Mouse (Mus musculus) MEL (cell line): ENCODE data around the gene Asb16. TPM values are rescaled to one million over a fixed set of nuclear protein-coding genes. Genes with fewer than 3 reads are reported as not detected.

Experiments used
- DNase-seq: peaks from one replicate; pipeline ENCODE4 v3.0.0; 2011; ENCODE audit warnings: low read depth, low spot score
- H3K27ac ChIP-seq: 2 replicates; pipeline ENCODE4 v1.5.1; 2012; ENCODE audit warnings: low read depth, mild to moderate bottlenecking, control low read depth, low read length, moderate library complexity; ENCODE audit not compliant: control insufficient read depth
- H3K27me3 ChIP-seq, 2 experiments: fragments of 150-350 bp in 1 of 2; sonication (generic) in 1 of 2; 2 replicates each; pipeline ENCODE4 v1.6.1; 2012; ENCODE audit warnings: low read length in 2 of 2, mild to moderate bottlenecking in 2 of 2, improper control_type of control experiment in 1 of 2, moderate library complexity in 1 of 2; ENCODE audit not compliant: insufficient read depth in 2 of 2, control insufficient read depth in 1 of 2
- H3K36me3 ChIP-seq, 2 experiments: 2 replicates each; pipeline ENCODE4 v1.6.1; 2012 to 2014; ENCODE audit warnings: low read length in 2 of 2, improper control_type of control experiment in 1 of 2, inconsistent platforms in 1 of 2, mild to moderate bottlenecking in 1 of 2; ENCODE audit not compliant: insufficient read depth in 2 of 2, control insufficient read depth in 1 of 2
- H3K4me1 ChIP-seq, 2 experiments: fragments of 150-350 bp in 1 of 2; sonication (generic) in 1 of 2; 2 replicates each; pipeline ENCODE4 v1.6.1; 2012; ENCODE audit warnings: low read length in 2 of 2, improper control_type of control experiment in 1 of 2, mild to moderate bottlenecking in 1 of 2; ENCODE audit not compliant: insufficient read depth in 2 of 2, control insufficient read depth in 1 of 2
- H3K4me3 ChIP-seq, 2 experiments: fragments of 150-350 bp in 1 of 2; sonication (generic) in 1 of 2; 2 replicates each; pipeline ENCODE4 v1.5.1; 2012; ENCODE audit warnings: low read depth in 2 of 2, low read length in 2 of 2, mild to moderate bottlenecking in 2 of 2, moderate library complexity in 2 of 2, control low read depth in 1 of 2, improper control_type of control experiment in 1 of 2; ENCODE audit not compliant: control insufficient read depth in 1 of 2, insufficient read depth in 1 of 2
- H3K79me2 ChIP-seq: 2 replicates; pipeline ENCODE4 v1.6.1; 2012; ENCODE audit warnings: mild to moderate bottlenecking, low read length, moderate library complexity; ENCODE audit not compliant: control insufficient read depth, poor library complexity, insufficient read depth
- H3K9ac ChIP-seq: 2 replicates; pipeline ENCODE4 v1.6.1; 2012; ENCODE audit warnings: low read depth, mild to moderate bottlenecking, control low read depth, low read length, moderate library complexity; ENCODE audit not compliant: control insufficient read depth, poor library complexity, severe bottlenecking
- H3K9me3 ChIP-seq: fragments of 150-350 bp; sonication (generic); replicated peaks from 2 replicates; pipeline ENCODE4 v1.6.1; 2012; ENCODE audit warnings: mild to moderate bottlenecking, low read length, improper control_type of control experiment, moderate library complexity; ENCODE audit not compliant: insufficient read depth
- CHD1 ChIP-seq: IDR thresholded peaks from 2 replicates; pipeline ENCODE4 v1.6.1; 2012; ENCODE audit warnings: low read depth, mild to moderate bottlenecking, inconsistent platforms, low read length, improper control_type of control experiment
- CTCF ChIP-seq, 3 experiments: IDR thresholded peaks in 2 of 3; conservative IDR thresholded peaks in 1 of 3; 2 replicates each; pipeline ENCODE4 v1.5.1; 2011 to 2012; ENCODE audit warnings: low read length in 3 of 3, low read depth in 2 of 3, mild to moderate bottlenecking in 2 of 3, improper control_type of control experiment in 1 of 3, inconsistent platforms in 1 of 3, mixed read lengths in 1 of 3, moderate library complexity in 1 of 3; ENCODE audit not compliant: control insufficient read depth in 1 of 3, insufficient read depth in 1 of 3, poor library complexity in 1 of 3, severe bottlenecking in 1 of 3
- E2F4 ChIP-seq: IDR thresholded peaks from 2 replicates; pipeline ENCODE4 v1.6.1; 2011; ENCODE audit warnings: low read depth, low read length, improper control_type of control experiment, borderline replicate concordance
- EP300 ChIP-seq, 2 experiments: IDR thresholded peaks; 2 replicates each; pipeline ENCODE4 v1.6.1; 2011; ENCODE audit warnings: improper control_type of control experiment in 2 of 2, low read length in 2 of 2, low read depth in 1 of 2, mild to moderate bottlenecking in 1 of 2
- ETS1 ChIP-seq: IDR thresholded peaks from 2 replicates; pipeline ENCODE4 v1.6.1; 2012; ENCODE audit warnings: low read depth, mild to moderate bottlenecking, inconsistent platforms, low read length, improper control_type of control experiment, moderate library complexity
- GABPA ChIP-seq: IDR thresholded peaks from 2 replicates; pipeline ENCODE4 v1.6.1; 2012; ENCODE audit warnings: low read depth, mild to moderate bottlenecking, inconsistent platforms, low read length, improper control_type of control experiment, moderate library complexity
- GATA1 ChIP-seq: IDR thresholded peaks from 2 replicates; pipeline ENCODE4 v1.6.1; 2011; ENCODE audit warnings: low read depth, low read length, improper control_type of control experiment
- HCFC1 ChIP-seq: IDR thresholded peaks from 2 replicates; pipeline ENCODE4 v1.6.1; 2012; ENCODE audit warnings: low read depth, mild to moderate bottlenecking, inconsistent platforms, low read length, improper control_type of control experiment, moderate library complexity
- JUND ChIP-seq: IDR thresholded peaks from 2 replicates; pipeline ENCODE4 v1.6.1; 2011; ENCODE audit warnings: low read depth, mild to moderate bottlenecking, improper control_type of control experiment, low read length
- MAFK ChIP-seq: IDR thresholded peaks from 2 replicates; pipeline ENCODE4 v1.6.1; 2011; ENCODE audit warnings: low read depth, mild to moderate bottlenecking, low read length, improper control_type of control experiment, borderline replicate concordance
- MAX ChIP-seq: IDR thresholded peaks from 2 replicates; pipeline ENCODE4 v1.6.1; 2011; ENCODE audit warnings: low read length, improper control_type of control experiment
- MAZ ChIP-seq: IDR thresholded peaks from 2 replicates; pipeline ENCODE4 v1.6.1; 2012; ENCODE audit warnings: low read depth, mild to moderate bottlenecking, inconsistent platforms, low read length, improper control_type of control experiment
- MEF2A ChIP-seq: IDR thresholded peaks from 2 replicates; pipeline ENCODE4 v1.6.1; 2014; ENCODE audit warnings: low read depth, mild to moderate bottlenecking, inconsistent platforms, low read length, improper control_type of control experiment; ENCODE audit not compliant: poor library complexity, insufficient replicate concordance, severe bottlenecking; ENCODE audit errors: extremely low read depth
- MXI1 ChIP-seq: IDR thresholded peaks from 2 replicates; pipeline ENCODE4 v1.6.1; 2011; ENCODE audit warnings: mild to moderate bottlenecking, low read depth, low read length, improper control_type of control experiment
- NRF1 ChIP-seq: IDR thresholded peaks from 2 replicates; pipeline ENCODE4 v1.6.1; 2014; ENCODE audit warnings: low read depth, mild to moderate bottlenecking, inconsistent platforms, low read length, improper control_type of control experiment, moderate library complexity; ENCODE audit not compliant: poor library complexity, insufficient read depth, severe bottlenecking
- POLR2A ChIP-seq, 2 experiments: IDR thresholded peaks; 2 replicates each; pipeline ENCODE4 v1.6.1; 2011 to 2012; ENCODE audit warnings: low read length in 2 of 2, mild to moderate bottlenecking in 2 of 2, control low read depth in 1 of 2, improper control_type of control experiment in 1 of 2, low read depth in 1 of 2, moderate library complexity in 1 of 2; ENCODE audit not compliant: control insufficient read depth in 1 of 2, insufficient read depth in 1 of 2, poor library complexity in 1 of 2
- POLR2AphosphoS2 ChIP-seq: IDR thresholded peaks from 2 replicates; pipeline ENCODE4 v1.6.1; 2011; ENCODE audit warnings: low read length, improper control_type of control experiment
- POLR2AphosphoS5 ChIP-seq: IDR thresholded peaks from 2 replicates; pipeline ENCODE4 v1.6.1; 2012; ENCODE audit warnings: low read depth, borderline replicate concordance, mild to moderate bottlenecking, inconsistent platforms, low read length, moderate library complexity, mixed read lengths
- RCOR1 ChIP-seq: IDR thresholded peaks from 2 replicates; pipeline ENCODE4 v1.6.1; 2012; ENCODE audit warnings: low read depth, mild to moderate bottlenecking, inconsistent platforms, low read length, improper control_type of control experiment
- SIN3A ChIP-seq: IDR thresholded peaks from 2 replicates; pipeline ENCODE4 v1.6.1; 2012; ENCODE audit warnings: low read length, improper control_type of control experiment, inconsistent platforms
- SMC3 ChIP-seq: IDR thresholded peaks from 2 replicates; pipeline ENCODE4 v1.6.1; 2011; ENCODE audit warnings: low read depth, low read length, improper control_type of control experiment
- TCF12 ChIP-seq: IDR thresholded peaks from 2 replicates; pipeline ENCODE4 v1.6.1; 2014; ENCODE audit warnings: low read depth, mild to moderate bottlenecking, inconsistent platforms, low read length, improper control_type of control experiment, moderate library complexity
- UBTF ChIP-seq: IDR thresholded peaks from 2 replicates; pipeline ENCODE4 v1.6.1; 2012; ENCODE audit warnings: low read depth, mild to moderate bottlenecking, inconsistent platforms, low read length, improper control_type of control experiment, moderate library complexity, borderline replicate concordance; ENCODE audit not compliant: insufficient read depth
- USF1 ChIP-seq: IDR thresholded peaks from 2 replicates; pipeline ENCODE4 v1.6.1; 2014; ENCODE audit warnings: low read depth, mild to moderate bottlenecking, inconsistent platforms, low read length, improper control_type of control experiment, moderate library complexity
- USF2 ChIP-seq, 2 experiments: IDR thresholded peaks; 2 replicates each; pipeline ENCODE4 v1.6.1; 2011 to 2012; ENCODE audit warnings: improper control_type of control experiment in 2 of 2, low read length in 2 of 2, borderline replicate concordance in 1 of 2, inconsistent platforms in 1 of 2, low read depth in 1 of 2, mild to moderate bottlenecking in 1 of 2; ENCODE audit not compliant: insufficient read depth in 1 of 2
- ZC3H11A ChIP-seq: IDR thresholded peaks from 2 replicates; pipeline ENCODE4 v1.6.1; 2012; ENCODE audit warnings: low read depth, mild to moderate bottlenecking, inconsistent platforms, low read length, improper control_type of control experiment
- ZKSCAN1 ChIP-seq: IDR thresholded peaks from 2 replicates; pipeline ENCODE4 v1.6.1; 2012; ENCODE audit warnings: low read depth, mild to moderate bottlenecking, inconsistent platforms, low read length, improper control_type of control experiment, moderate library complexity
- ZNF384 ChIP-seq: IDR thresholded peaks from 2 replicates; pipeline ENCODE4 v1.6.1; 2012; ENCODE audit warnings: low read depth, mild to moderate bottlenecking, inconsistent platforms, low read length, improper control_type of control experiment
- polyA plus RNA-seq, 2 experiments: library from polyadenylated mRNA; stranded (reverse) in 1 of 2; unstranded in 1 of 2; fragments of >175 nt in 1 of 2; fragments of >200 nt in 1 of 2; gene quantifications; 2 replicates each; pipeline versions ENCODE4 v1.2.1 to v1.2.4; 2012; ENCODE audit warnings: low replicate concordance in 2 of 2, low read depth in 1 of 2; ENCODE audit not compliant: insufficient read length in 2 of 2, insufficient read depth in 1 of 2, missing spikeins in 1 of 2
- total RNA-seq: library from RNA; depleted of rRNA; stranded (reverse); fragments of 300-350 nt; gene quantifications from 2 replicates; pipeline ENCODE4 v1.2.3, GENCODE M21; 2012

The Asb16 gene
- total and polyA plus RNA-seq, 3 experiments, result 4.4 to 8.5 TPM; not detected in 1

GRCm38 (mm10) chr11:102221243-102221953 lies 47.1 kb upstream of the Asb16 start (continued):
- TF ChIP-seq HCFC1, result 0 out of 2 replicates have a peak, but pooled peaks have one; percentile 13
- no peak for TF ChIP-seq E2F4
- TF ChIP-seq MXI1, result no peak; the same call in 1 of the 2 replicates
- TF ChIP-seq MAFK, result no peak
- TF ChIP-seq GABPA, result no peak

- Histone ChIP-seq H3K9ac (peak overlapping the region; percentile 52), H3K27me3 (no peaks in the 10 kb centered on the region), H3K27ac (peak overlapping the region; percentile 63), H3K36me3 (peaks cover 0 to 31% of the 10 kb centered on the region in 2 experiments; a peak in 2 of 4 replicates), H3K4me1 (peaks cover 20 to 48% of the 10 kb centered on the region in 2 experiments), H3K9me3 (no peaks in the 10 kb centered on the region), H3K79me2 (no peaks in the 10 kb centered on the region), H3K4me3 (peak overlapping the region; percentile 33 to 50)
- TF ChIP-seq GABPA (no peak), RCOR1 (no peak), SMC3 (no peak), POLR2AphosphoS5 (no peak), CHD1 (no peak), MAX (peak; percentile 71), ETS1 (peak; percentile 55), JUND (no peak), POLR2AphosphoS2 (no peak), HCFC1 (0 out of 2 replicates have a peak, but pooled peaks have one; percentile 2), MXI1 (peak; percentile 30; the same call in 1 of the 2 replicates), CTCF (IDR thresholded peaks at IDR 0.05 in 2 of 3, conservative IDR thresholded peaks at IDR 0.05 in 1 of 3; ENCODE audit: control insufficient read depth in 1 of 3, insufficient read depth in 1 of 3, low read depth in 2 of 3, low read length in 3 of 3, poor library complexity in 1 of 3, severe bottlenecking in 1 of 3) (peak in 2 of 3 experiments; percentile 20 to 24; a peak in 2 of 6 replicates), MAZ (no peak), USF1 (peak; percentile 91), ZNF384 (no peak), EP300 (IDR thresholded peaks at IDR 0.05; ENCODE audit: low read depth in 1 of 2, low read length in 2 of 2) (peak in 1 of 2 experiments; percentile 55; a peak in 2 of 4 replicates), USF2 (IDR thresholded peaks at IDR 0.05; ENCODE audit: borderline replicate concordance in 1 of 2, insufficient read depth in 1 of 2, low read depth in 1 of 2, low read length in 2 of 2) (peak in 1 of 2 experiments; percentile 57; a peak in 2 of 4 replicates), ZKSCAN1 (no peak), POLR2A (IDR thresholded peaks at IDR 0.05; ENCODE audit: control insufficient read depth in 1 of 2, insufficient read depth in 1 of 2, low read depth in 1 of 2, low read length in 2 of 2, poor library complexity in 1 of 2) (no peak), TCF12 (no peak), MEF2A (no peak; the same call in 1 of the 2 replicates), SIN3A (no peak; the same call in none of the 2 replicates), NRF1 (no peak), GATA1 (peak; percentile 63), ZC3H11A (no peak), UBTF (no peak)
- DNase-seq, result peak; percentile 64
Measured at GRCm38 (mm10) chr11:102221954-102222351, 46.6 kb upstream of the Asb16 start.
